Mouse (Mus musculus): ENCODE measurements around the gene Gm21954. TPM values are rescaled to one million over a fixed set of nuclear protein-coding genes. Genes with fewer than 3 reads are reported as not detected.

Gene Gm21954
- polyA plus RNA-seq, 1 experiment = not detected

GRCm38 (mm10) chr3:55447486-55448460 is 24.2 kb downstream of the Gm21954 start:
- Histone ChIP-seq H3K27ac (ENCODE audit: control insufficient read depth, insufficient read depth, low read depth, low read length) (no peak overlapping the region), H3K4me1 (ENCODE audit: control insufficient read depth, insufficient read depth, low read length) (no peaks in the 10 kb centered on the region), H3K36me3 (ENCODE audit: control insufficient read depth, insufficient read depth, low read length) (no peaks in the 10 kb centered on the region), H3K4me3 (ENCODE audit: control insufficient read depth, low read depth, low read length) (no peak overlapping the region), H3K27me3 (ENCODE audit: control insufficient read depth, insufficient read depth, low read length) (no peaks in the 10 kb centered on the region)
- TF ChIP-seq CTCF (IDR thresholded peaks at IDR 0.05; ENCODE audit: control insufficient read depth, insufficient read depth, insufficient replicate concordance, low read depth, low read length) = no peak
- TF ChIP-seq POLR2A (IDR thresholded peaks at IDR 0.05; ENCODE audit: control insufficient read depth, low read depth, low read length) = no peak

- Histone ChIP-seq H3K27ac (ENCODE audit: control insufficient read depth, insufficient read depth, low read depth, low read length) (no peak overlapping the region), H3K4me1 (ENCODE audit: control insufficient read depth, insufficient read depth, low read length) (no peaks in the 10 kb centered on the region), H3K4me3 (ENCODE audit: control insufficient read depth, low read depth, low read length) (no peak overlapping the region), H3K36me3 (ENCODE audit: control insufficient read depth, insufficient read depth, low read length) (no peaks in the 10 kb centered on the region), H3K27me3 (ENCODE audit: control insufficient read depth, insufficient read depth, low read length) (no peaks in the 10 kb centered on the region)
- TF ChIP-seq POLR2A (IDR thresholded peaks at IDR 0.05; ENCODE audit: control insufficient read depth, low read depth, low read length) = no peak
- TF ChIP-seq CTCF (IDR thresholded peaks at IDR 0.05; ENCODE audit: control insufficient read depth, insufficient read depth, insufficient replicate concordance, low read depth, low read length) = no peak
Observed at GRCm38 (mm10) chr3:55446681-55447080, 25.3 kb downstream of the Gm21954 start.

- no peaks in the 10 kb centered on the region for H3K27me3 ChIP-seq (ENCODE audit: control insufficient read depth, insufficient read depth, low read length)
- no peak overlapping the region for H3K4me3 ChIP-seq (ENCODE audit: control insufficient read depth, low read depth, low read length)
- no peaks in the 10 kb centered on the region for H3K36me3 ChIP-seq (ENCODE audit: control insufficient read depth, insufficient read depth, low read length)
- no peaks in the 10 kb centered on the region for H3K4me1 ChIP-seq (ENCODE audit: control insufficient read depth, insufficient read depth, low read length)
- TF ChIP-seq POLR2A (IDR thresholded peaks at IDR 0.05; ENCODE audit: control insufficient read depth, low read depth, low read length) = no peak
- no peak for TF ChIP-seq CTCF (IDR thresholded peaks at IDR 0.05; ENCODE audit: control insufficient read depth, insufficient read depth, insufficient replicate concordance, low read depth, low read length)
- no peak overlapping the region for H3K27ac ChIP-seq (ENCODE audit: control insufficient read depth, insufficient read depth, low read depth, low read length)
Observed at GRCm38 (mm10) chr3:55443725-55444124, 28.3 kb downstream of the Gm21954 start.

GRCm38 (mm10) chr3:55443271-55443670 is 28.7 kb downstream of the Gm21954 start:
- Histone ChIP-seq H3K27ac (ENCODE audit: control insufficient read depth, insufficient read depth, low read depth, low read length) (no peak overlapping the region), H3K4me1 (ENCODE audit: control insufficient read depth, insufficient read depth, low read length) (no peaks in the 10 kb centered on the region), H3K27me3 (ENCODE audit: control insufficient read depth, insufficient read depth, low read length) (no peaks in the 10 kb centered on the region), H3K4me3 (ENCODE audit: control insufficient read depth, low read depth, low read length) (no peak overlapping the region), H3K36me3 (ENCODE audit: control insufficient read depth, insufficient read depth, low read length) (no peaks in the 10 kb centered on the region)
- TF ChIP-seq POLR2A (IDR thresholded peaks at IDR 0.05; ENCODE audit: control insufficient read depth, low read depth, low read length) = no peak
- no peak for TF ChIP-seq CTCF (IDR thresholded peaks at IDR 0.05; ENCODE audit: control insufficient read depth, insufficient read depth, insufficient replicate concordance, low read depth, low read length)

- TF ChIP-seq CTCF (IDR thresholded peaks at IDR 0.05; ENCODE audit: control insufficient read depth, insufficient read depth, insufficient replicate concordance, low read depth, low read length) = no peak
- TF ChIP-seq POLR2A (IDR thresholded peaks at IDR 0.05; ENCODE audit: control insufficient read depth, low read depth, low read length) = no peak
- Histone ChIP-seq H3K36me3 (ENCODE audit: control insufficient read depth, insufficient read depth, low read length) (no peaks in the 10 kb centered on the region), H3K4me1 (ENCODE audit: control insufficient read depth, insufficient read depth, low read length) (no peaks in the 10 kb centered on the region)
Observed at GRCm38 (mm10) chr3:55442012-55442645, 29.9 kb downstream of the Gm21954 start.

GRCm38 (mm10) chr3:55440342-55440741 is 31.7 kb downstream of the Gm21954 start:
- Histone ChIP-seq H3K27me3 (ENCODE audit: control insufficient read depth, insufficient read depth, low read length) (no peaks in the 10 kb centered on the region), H3K4me1 (ENCODE audit: control insufficient read depth, insufficient read depth, low read length) (no peaks in the 10 kb centered on the region), H3K27ac (ENCODE audit: control insufficient read depth, insufficient read depth, low read depth, low read length) (no peak overlapping the region), H3K4me3 (ENCODE audit: control insufficient read depth, low read depth, low read length) (no peak overlapping the region), H3K36me3 (ENCODE audit: control insufficient read depth, insufficient read depth, low read length) (no peaks in the 10 kb centered on the region)
- TF ChIP-seq CTCF (IDR thresholded peaks at IDR 0.05; ENCODE audit: control insufficient read depth, insufficient read depth, insufficient replicate concordance, low read depth, low read length) (no peak), POLR2A (IDR thresholded peaks at IDR 0.05; ENCODE audit: control insufficient read depth, low read depth, low read length) (no peak)

More at GRCm38 (mm10) chr3:55442012-55442645, 29.9 kb downstream of the Gm21954 start:
- Histone ChIP-seq H3K27ac (ENCODE audit: control insufficient read depth, insufficient read depth, low read depth, low read length) (no peak overlapping the region), H3K4me3 (ENCODE audit: control insufficient read depth, low read depth, low read length) (no peak overlapping the region), H3K27me3 (ENCODE audit: control insufficient read depth, insufficient read depth, low read length) (no peaks in the 10 kb centered on the region)

- no peaks in the 10 kb centered on the region for H3K36me3 ChIP-seq (ENCODE audit: control insufficient read depth, insufficient read depth, low read length)
- no peak for TF ChIP-seq CTCF (IDR thresholded peaks at IDR 0.05; ENCODE audit: control insufficient read depth, insufficient read depth, insufficient replicate concordance, low read depth, low read length)
- no peak for TF ChIP-seq POLR2A (IDR thresholded peaks at IDR 0.05; ENCODE audit: control insufficient read depth, low read depth, low read length)
- no peak overlapping the region for H3K27ac ChIP-seq (ENCODE audit: control insufficient read depth, insufficient read depth, low read depth, low read length)
- H3K4me3 ChIP-seq (ENCODE audit: control insufficient read depth, low read depth, low read length) = no peak overlapping the region
- no peaks in the 10 kb centered on the region for H3K4me1 ChIP-seq (ENCODE audit: control insufficient read depth, insufficient read depth, low read length)
- H3K27me3 ChIP-seq (ENCODE audit: control insufficient read depth, insufficient read depth, low read length) = no peaks in the 10 kb centered on the region
Observed at GRCm38 (mm10) chr3:55438824-55439446, 33.1 kb downstream of the Gm21954 start.
